Mouse (Mus musculus): ENCODE measurements around the gene Olfr792.

- TF ChIP-seq GATA1 (IDR thresholded peaks at IDR 0.05; ENCODE audit: borderline replicate concordance, low read length) (no peak), FLI1 (IDR thresholded peaks at IDR 0.05; ENCODE audit: low read length) (no peak)
These were observed 38.1 kb downstream of the Olfr792 start for GRCm38 (mm10) chr10:129577066-129577465.

Data from megakaryocyte, embryonic 14.5 days (primary cell).